Mouse (Mus musculus) stomach, postnatal 0 days (tissue): ENCODE measurements around the gene Zfp652.

Source experiments
- CTCF ChIP-seq: IDR thresholded peaks from 2 replicates; pipeline ENCODE4 v1.5.1; 2016; ENCODE audit warnings: antibody characterized with exemption, low read depth, mild to moderate bottlenecking, moderate library complexity
- EP300 ChIP-seq: optimal IDR thresholded peaks from 2 replicates; pipeline ENCODE3; 2016; ENCODE audit warnings: antibody characterized with exemption

- TF ChIP-seq CTCF (no peak), EP300 (no peak)
Measured at GRCm38 (mm10) chr11:95824877-95825243, 112.4 kb downstream of the Zfp652 start.
